12 mouse cellular contexts compared by ENCODE assay signal in the genomic region with DNA sequence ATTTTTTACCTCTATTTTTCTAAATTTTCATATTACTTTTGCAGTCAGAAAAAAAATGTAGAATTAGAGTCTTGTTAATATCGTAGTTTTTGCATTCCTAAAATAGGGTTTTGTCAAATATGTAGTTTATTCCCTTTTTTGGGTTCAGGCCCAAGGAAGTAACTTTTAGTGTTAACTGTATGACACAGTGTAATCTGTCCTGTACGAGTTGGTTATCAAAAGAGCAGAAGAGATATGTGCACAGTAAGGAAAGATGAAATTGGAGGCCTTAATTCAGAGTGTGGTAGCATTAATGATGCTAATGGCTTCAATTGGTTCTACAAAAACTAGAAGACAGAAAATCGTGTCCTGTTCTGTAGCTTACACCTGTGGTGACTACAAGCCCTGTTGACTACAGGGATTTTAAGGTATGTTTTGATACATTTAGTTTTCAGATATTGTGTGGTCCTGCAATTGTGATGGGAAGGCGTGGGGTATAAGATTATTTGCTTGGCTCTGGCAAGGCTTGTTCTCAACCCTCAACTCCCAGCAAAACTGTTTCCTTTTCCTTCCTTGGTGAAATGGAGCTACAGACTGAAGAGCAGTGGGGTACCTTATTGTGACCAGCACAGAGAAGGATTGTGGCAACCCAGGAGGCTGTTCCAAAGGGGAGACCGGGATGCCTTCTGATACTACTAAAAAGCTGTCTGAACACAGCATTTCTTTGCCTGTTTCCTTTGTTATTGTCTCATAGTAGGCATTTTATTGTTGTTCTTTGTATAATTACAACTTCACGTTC. TPM values are rescaled to one million over a fixed set of nuclear protein-coding genes. Genes with fewer than 3 reads are reported as not detected.
DNase-seq lines count a peak whose midpoint lies in the region; ATAC-seq and TF ChIP-seq lines count a peak whose summit lies in the region.
"Had no signal": no experiment of that assay in that cellular context is flagged by ENCODE, and none has a peak within 500 bp of the region (broad histone marks: within the 10 kb centered on the region; RNA-seq: fewer than 3 reads in every experiment).

No protein-coding gene starts in this region.

- ATAC-seq in hindbrain, embryonic 15.5 days (ENCODE audit: low FRiP score, low read depth) = no peak

- no peaks in the 10 kb centered on the region for H3K27me3 ChIP-seq in hindbrain, embryonic 15.5 days
- H3K27me3 ChIP-seq in myocyte (ENCODE audit: control insufficient read depth, insufficient read depth, insufficient read length) = no peaks in the 10 kb centered on the region

- H3K4me3 ChIP-seq in layer of hippocampus, adult 2 months = peak overlapping the region; percentile 92
- H3K4me3 ChIP-seq in hindbrain, embryonic 15.5 days = no peak overlapping the region
- H3K4me3 ChIP-seq in myocyte = no peak overlapping the region

- peak overlapping the region; percentile 56 for H3K27ac ChIP-seq in layer of hippocampus, adult 2 months
- H3K27ac ChIP-seq in hindbrain, embryonic 15.5 days (replicated peaks) = no peak overlapping the region
- H3K27ac ChIP-seq: macrophage had no signal

- peak; percentile 39 for DNase-seq in cerebellum, adult 9-10 months
- DNase-seq in cerebellum, postnatal 10 days = no peak
- DNase-seq in layer of hippocampus, adult 2 months (ENCODE audit: low spot score in 2 of 2) = no peak
- DNase-seq in layer of hippocampus, postnatal 25 days (ENCODE audit: extremely low spot score in 1 of 2, low spot score in 1 of 2) = no peak
- no peak for DNase-seq in layer of hippocampus, adult 8-10 months (ENCODE audit: low spot score in 2 of 2)
- no peak for DNase-seq in right cerebral cortex, adult 2 months (ENCODE audit: low spot score in 2 of 2)
- DNase-seq: cerebellum, adult 9-11 months; kidney, postnatal 10 days; left cerebral cortex, postnatal 4 days had no signal

- H3K9me3 ChIP-seq in hindbrain, embryonic 15.5 days = no peaks in the 10 kb centered on the region

- H3K9ac ChIP-seq in hindbrain, embryonic 15.5 days = no peak overlapping the region

- peaks cover 41% of the 10 kb centered on the region for H3K4me1 ChIP-seq in hindbrain, embryonic 15.5 days (replicated peaks)

- TF ChIP-seq POLR2A in myocyte (IDR thresholded peaks at IDR 0.05; ENCODE audit: insufficient read length, low read depth) = no peak

- H3ac ChIP-seq in myocyte (ENCODE audit: control insufficient read depth, insufficient read length) = no peak overlapping the region

- peak overlapping the region; percentile 18 for H3K4me2 ChIP-seq in hindbrain, embryonic 15.5 days
- peak overlapping the region; percentile 42 for H3K4me2 ChIP-seq in myocyte (ENCODE audit: low read depth)

- TF ChIP-seq CTCF in layer of hippocampus, adult 2 months (conservative IDR thresholded peaks at IDR 0.05) = no peak

- 52% methylated on average over 6 of the region's 6 CpGs for WGBS in hindbrain, embryonic 15.5 days

- peaks cover 74% of the 10 kb centered on the region for H3K79me2 ChIP-seq in myocyte (ENCODE audit: control insufficient read depth, insufficient read depth)

- H3K36me3 ChIP-seq in hindbrain, embryonic 15.5 days = no peaks in the 10 kb centered on the region
- H3K36me3 ChIP-seq in myocyte (ENCODE audit: control insufficient read depth, insufficient read depth) = no peaks in the 10 kb centered on the region

TF ChIP-seq in myocyte, 11 proteins besides CTCF, POLR2A, EP300 and RAD21:
- TF ChIP-seq TCF12 (IDR thresholded peaks at IDR 0.05; ENCODE audit: insufficient read depth, poor library complexity, severe bottlenecking) (no peak), E2F4 (IDR thresholded peaks at IDR 0.05; ENCODE audit: insufficient read depth) (no peak), POLR2AphosphoS2 (IDR thresholded peaks at IDR 0.05; ENCODE audit: insufficient read length, low read depth) (no peak), TCF3 (IDR thresholded peaks at IDR 0.05; ENCODE audit: insufficient read length, low read depth) (no peak), MYOG (IDR thresholded peaks at IDR 0.05; ENCODE audit: control insufficient read depth in 1 of 3, insufficient read depth in 1 of 3, insufficient read length in 2 of 3, low read depth in 2 of 3) (no peak), SRF (IDR thresholded peaks at IDR 0.05; ENCODE audit: control insufficient read depth, insufficient read length, low read depth) (no peak), USF1 (IDR thresholded peaks at IDR 0.05; ENCODE audit: low read depth) (no peak), MYOD1 (IDR thresholded peaks at IDR 0.05; ENCODE audit: control insufficient read depth in 1 of 3, insufficient read length in 2 of 3, low read depth in 2 of 3) (no peak), MAX (IDR thresholded peaks at IDR 0.05; ENCODE audit: low read depth) (no peak), CEBPB (IDR thresholded peaks at IDR 0.05; ENCODE audit: insufficient read depth, poor library complexity, severe bottlenecking) (no peak), REST (IDR thresholded peaks at IDR 0.05; ENCODE audit: insufficient read depth, insufficient read length) (no peak)

RNA-seq across cellular contexts. Expression of a gene that starts 3.2 kb away (rescaled TPM):
- 100 to 1,000 TPM; 206 to 219 TPM for total RNA-seq in layer of hippocampus, adult 2 months (2021)
- 100 to 1,000 TPM; 176 to 210 TPM for total RNA-seq in layer of hippocampus, postnatal 25 days (2021)
- polyA plus RNA-seq in hindbrain, embryonic 15.5 days (2015; fragmentation: Nextera tagmentation; extraction: Ambion mirVana) = 41.2 and 45.7 TPM in 2 replicates
- 11.8 TPM for polyA plus RNA-seq in myocyte (2012; fragmentation: generic; extraction: Trizol)
- 100 to 1,000 TPM; 169 to 201 (median 193) TPM for total RNA-seq in layer of hippocampus, adult 8-10 months (2022)
